Mouse (Mus musculus): ENCODE results near the gene Cd244a. TPM values are rescaled to one million over a fixed set of nuclear protein-coding genes. Genes with fewer than 3 reads are reported as not detected.

Cd244a gene
- polyA plus RNA-seq, 1 experiment from 2014 or later: 1.1 TPM

- Histone ChIP-seq H3K27ac (ENCODE audit: low read length) (peak overlapping the region; percentile 19; the same call in 1 of the 2 replicates), H3K4me2 (ENCODE audit: low read depth, low read length) (no peak overlapping the region), H3K27me3 (ENCODE audit: control insufficient read depth, insufficient read depth, low read length) (no peaks in the 10 kb centered on the region), H3K9ac (ENCODE audit: low read length) (no peak overlapping the region), H3K9me3 (replicated peaks; ENCODE audit: control insufficient read depth, low read length) (peaks cover 4% of the 10 kb centered on the region), H3K4me3 (ENCODE audit: low read length) (no peak overlapping the region), H3K36me3 (ENCODE audit: control insufficient read depth, insufficient read depth) (no peaks in the 10 kb centered on the region), H3K4me1 (ENCODE audit: control insufficient read depth, insufficient read depth, low read length) (peaks cover 11% of the 10 kb centered on the region)
- 66% methylated on average over 7 of the region's 7 CpGs for WGBS
- ATAC-seq (replicated peaks; ENCODE audit: extremely low read depth, insufficient read depth, low FRiP score): no peak
Measured at GRCm38 (mm10) chr1:171551326-171551725, 7.7 kb upstream of the Cd244a start.

GRCm38 (mm10) chr1:171552230-171552629 lies 6.8 kb upstream of the Cd244a start:
- peaks cover 4% of the 10 kb centered on the region for H3K9me3 ChIP-seq (replicated peaks; ENCODE audit: control insufficient read depth, low read length)
- H3K9ac ChIP-seq (ENCODE audit: low read length): no peak overlapping the region
- H3K36me3 ChIP-seq (ENCODE audit: control insufficient read depth, insufficient read depth): no peaks in the 10 kb centered on the region
- ATAC-seq (replicated peaks; ENCODE audit: extremely low read depth, insufficient read depth, low FRiP score): no peak
- no peak overlapping the region for H3K4me2 ChIP-seq (ENCODE audit: low read depth, low read length)
- WGBS: 83% methylated on average over 2 of the region's 2 CpGs
- H3K27ac ChIP-seq (ENCODE audit: low read length): peak overlapping the region; percentile 82
- H3K4me1 ChIP-seq (ENCODE audit: control insufficient read depth, insufficient read depth, low read length): peaks cover 11% of the 10 kb centered on the region
- H3K27me3 ChIP-seq (ENCODE audit: control insufficient read depth, insufficient read depth, low read length): no peaks in the 10 kb centered on the region
- H3K4me3 ChIP-seq (ENCODE audit: low read length): no peak overlapping the region

- ATAC-seq (replicated peaks; ENCODE audit: extremely low read depth, insufficient read depth, low FRiP score): peak; percentile 89
Measured at GRCm38 (mm10) chr1:171553359-171554341, 5.3 kb upstream of the Cd244a start.

GRCm38 (mm10) chr1:171556366-171556765 lies 2.6 kb upstream of the Cd244a start:
- no peaks in the 10 kb centered on the region for H3K36me3 ChIP-seq (ENCODE audit: control insufficient read depth, insufficient read depth)
- no peak overlapping the region for H3K9ac ChIP-seq (ENCODE audit: low read length)
- H3K9me3 ChIP-seq (replicated peaks; ENCODE audit: control insufficient read depth, low read length): no peaks in the 10 kb centered on the region
- ATAC-seq (replicated peaks; ENCODE audit: extremely low read depth, insufficient read depth, low FRiP score): no peak
- H3K27ac ChIP-seq (ENCODE audit: low read length): no peak overlapping the region
- WGBS: 77% methylated on average over 2 of the region's 2 CpGs
- H3K4me3 ChIP-seq (ENCODE audit: low read length): no peak overlapping the region
- no peak overlapping the region for H3K4me2 ChIP-seq (ENCODE audit: low read depth, low read length)
- peaks cover 13% of the 10 kb centered on the region for H3K4me1 ChIP-seq (ENCODE audit: control insufficient read depth, insufficient read depth, low read length)
- H3K27me3 ChIP-seq (ENCODE audit: control insufficient read depth, insufficient read depth, low read length): no peaks in the 10 kb centered on the region

More at GRCm38 (mm10) chr1:171553359-171554341, 5.3 kb upstream of the Cd244a start:
- H3K27ac ChIP-seq (ENCODE audit: low read length): peak overlapping the region; percentile 87
- no peak overlapping the region for H3K4me3 ChIP-seq (ENCODE audit: low read length)
- no peak overlapping the region for H3K9ac ChIP-seq (ENCODE audit: low read length)
- peaks cover 11% of the 10 kb centered on the region for H3K4me1 ChIP-seq (ENCODE audit: control insufficient read depth, insufficient read depth, low read length)
- H3K9me3 ChIP-seq (replicated peaks; ENCODE audit: control insufficient read depth, low read length): peaks cover 4% of the 10 kb centered on the region
- no peaks in the 10 kb centered on the region for H3K36me3 ChIP-seq (ENCODE audit: control insufficient read depth, insufficient read depth)
- H3K27me3 ChIP-seq (ENCODE audit: control insufficient read depth, insufficient read depth, low read length): no peaks in the 10 kb centered on the region
- peak overlapping the region; percentile 51 for H3K4me2 ChIP-seq (ENCODE audit: low read depth, low read length)
- WGBS: 73% methylated on average over 11 of the region's 11 CpGs

GRCm38 (mm10) chr1:171558407-171558806 lies 586 bp upstream of the Cd244a start:
- Histone ChIP-seq H3K9ac (ENCODE audit: low read length) (no peak overlapping the region), H3K9me3 (replicated peaks; ENCODE audit: control insufficient read depth, low read length) (no peaks in the 10 kb centered on the region), H3K27me3 (ENCODE audit: control insufficient read depth, insufficient read depth, low read length) (no peaks in the 10 kb centered on the region), H3K36me3 (ENCODE audit: control insufficient read depth, insufficient read depth) (no peaks in the 10 kb centered on the region), H3K4me2 (ENCODE audit: low read depth, low read length) (no peak overlapping the region), H3K4me3 (ENCODE audit: low read length) (no peak overlapping the region), H3K27ac (ENCODE audit: low read length) (no peak overlapping the region), H3K4me1 (ENCODE audit: control insufficient read depth, insufficient read depth, low read length) (peaks cover 8% of the 10 kb centered on the region)
- WGBS: 66% methylated on average over 6 of the region's 6 CpGs
- no peak for ATAC-seq (replicated peaks; ENCODE audit: extremely low read depth, insufficient read depth, low FRiP score)

- Histone ChIP-seq H3K4me1 (ENCODE audit: control insufficient read depth, insufficient read depth, low read length) (0 out of 2 replicates have a peak, but pooled peaks cover 2% of the 10 kb centered on the region), H3K27me3 (ENCODE audit: control insufficient read depth, insufficient read depth, low read length) (no peaks in the 10 kb centered on the region), H3K9me3 (replicated peaks; ENCODE audit: control insufficient read depth, low read length) (no peaks in the 10 kb centered on the region), H3K27ac (ENCODE audit: low read length) (no peak overlapping the region), H3K9ac (ENCODE audit: low read length) (no peak overlapping the region), H3K36me3 (ENCODE audit: control insufficient read depth, insufficient read depth) (no peaks in the 10 kb centered on the region), H3K4me2 (ENCODE audit: low read depth, low read length) (no peak overlapping the region), H3K4me3 (ENCODE audit: low read length) (no peak overlapping the region)
- no peak for ATAC-seq (replicated peaks; ENCODE audit: extremely low read depth, insufficient read depth, low FRiP score)
- WGBS: 38% methylated on average over 2 of the region's 2 CpGs
Measured at GRCm38 (mm10) chr1:171560262-171560661, 1.3 kb downstream of the Cd244a start.

- Histone ChIP-seq H3K4me1 (ENCODE audit: control insufficient read depth, insufficient read depth, low read length) (0 out of 2 replicates have a peak, but pooled peaks cover 2% of the 10 kb centered on the region), H3K36me3 (ENCODE audit: control insufficient read depth, insufficient read depth) (no peaks in the 10 kb centered on the region), H3K9ac (ENCODE audit: low read length) (no peak overlapping the region), H3K27ac (ENCODE audit: low read length) (no peak overlapping the region), H3K4me2 (ENCODE audit: low read depth, low read length) (no peak overlapping the region), H3K9me3 (replicated peaks; ENCODE audit: control insufficient read depth, low read length) (no peaks in the 10 kb centered on the region), H3K27me3 (ENCODE audit: control insufficient read depth, insufficient read depth, low read length) (no peaks in the 10 kb centered on the region), H3K4me3 (ENCODE audit: low read length) (no peak overlapping the region)
- no peak for ATAC-seq (replicated peaks; ENCODE audit: extremely low read depth, insufficient read depth, low FRiP score)
- WGBS: 87% methylated on average over 1 of the region's 1 CpGs
Measured at GRCm38 (mm10) chr1:171561200-171561599, 2.2 kb downstream of the Cd244a start.

GRCm38 (mm10) chr1:171561639-171562225 lies 2.7 kb downstream of the Cd244a start:
- no peak overlapping the region; the same call in 1 of the 2 replicates for H3K27ac ChIP-seq (ENCODE audit: low read length)

GRCm38 (mm10) chr1:171563042-171563441 lies 4.0 kb downstream of the Cd244a start:
- Histone ChIP-seq H3K4me2 (ENCODE audit: low read depth, low read length) (no peak overlapping the region), H3K9ac (ENCODE audit: low read length) (no peak overlapping the region), H3K27me3 (ENCODE audit: control insufficient read depth, insufficient read depth, low read length) (no peaks in the 10 kb centered on the region), H3K4me1 (ENCODE audit: control insufficient read depth, insufficient read depth, low read length) (0 out of 2 replicates have a peak, but pooled peaks cover 2% of the 10 kb centered on the region), H3K36me3 (ENCODE audit: control insufficient read depth, insufficient read depth) (no peaks in the 10 kb centered on the region), H3K4me3 (ENCODE audit: low read length) (no peak overlapping the region), H3K27ac (ENCODE audit: low read length) (no peak overlapping the region), H3K9me3 (replicated peaks; ENCODE audit: control insufficient read depth, low read length) (no peaks in the 10 kb centered on the region)
- 73% methylated on average over 2 of the region's 2 CpGs for WGBS
- ATAC-seq (replicated peaks; ENCODE audit: extremely low read depth, insufficient read depth, low FRiP score): no peak

More at GRCm38 (mm10) chr1:171561639-171562225, 2.7 kb downstream of the Cd244a start:
- Histone ChIP-seq H3K27me3 (ENCODE audit: control insufficient read depth, insufficient read depth, low read length) (no peaks in the 10 kb centered on the region), H3K4me2 (ENCODE audit: low read depth, low read length) (no peak overlapping the region), H3K4me3 (ENCODE audit: low read length) (no peak overlapping the region), H3K36me3 (ENCODE audit: control insufficient read depth, insufficient read depth) (no peaks in the 10 kb centered on the region), H3K4me1 (ENCODE audit: control insufficient read depth, insufficient read depth, low read length) (0 out of 2 replicates have a peak, but pooled peaks cover 2% of the 10 kb centered on the region), H3K9me3 (replicated peaks; ENCODE audit: control insufficient read depth, low read length) (no peaks in the 10 kb centered on the region), H3K9ac (ENCODE audit: low read length) (no peak overlapping the region)
- ATAC-seq (replicated peaks; ENCODE audit: extremely low read depth, insufficient read depth, low FRiP score): no peak
- 63% methylated on average over 7 of the region's 11 CpGs for WGBS
